ENCODE assay signal across 8 mouse cellular contexts in genomic region chr19:8735389-8736159, GRCm38 (mm10). TPM values are rescaled to one million over a fixed set of nuclear protein-coding genes. Genes with fewer than 3 reads are reported as not detected.
A peak's percentile ranks its signal among the peaks of the same experiment; 100 is the strongest.
DNase-seq lines count a peak whose midpoint lies in the region; ATAC-seq lines count a peak whose summit lies in the region.

TSS of gene Wdr74 (plus strand) at chr19:8735827.

- WGBS in intestine, embryonic 15.5 days = under 1% methylated on average over 32 of the region's 32 CpGs

- ATAC-seq in intestine, embryonic 15.5 days = peak; percentile 97
- ATAC-seq in megakaryocyte-erythroid progenitor cell, adult 5-6 weeks (replicated peaks; ENCODE audit: low FRiP score, low TSS enrichment, poor library complexity, severe bottlenecking) = peak; percentile 90

- peak within 1 kb of the TSS; percentile 87 for H3K4me3 ChIP-seq in intestine, embryonic 15.5 days (replicated peaks)

- peak within 1 kb of the TSS; percentile 82 for H3K9ac ChIP-seq in intestine, embryonic 15.5 days

- no peaks in the 10 kb centered on the region for H3K27me3 ChIP-seq in intestine, embryonic 15.5 days (replicated peaks)

- H3K27ac ChIP-seq in intestine, embryonic 15.5 days = peak within 1 kb of the TSS; percentile 64

- peaks cover 25% of the 10 kb centered on the region for H3K36me3 ChIP-seq in intestine, embryonic 15.5 days

- no peaks in the 10 kb centered on the region for H3K9me3 ChIP-seq in intestine, embryonic 15.5 days

- peak; percentile 94 for DNase-seq in adrenal gland, adult 2 months
- peak; percentile 90 for DNase-seq in embryo, embryonic 11.5 days (ENCODE audit: low read depth, low spot score)
- peak; percentile 85 to 88 for DNase-seq in gastrocnemius, postnatal 36 days
- DNase-seq in left cerebral cortex, postnatal 14 days (ENCODE audit: low spot score in 2 of 2) = peak; percentile 94
- DNase-seq in right cerebral cortex, postnatal 14 days = peak; percentile 92
- DNase-seq in urinary bladder, postnatal 25 days (ENCODE audit: low spot score) = peak; percentile 93

- H3K4me2 ChIP-seq in intestine, embryonic 15.5 days (replicated peaks) = peak within 1 kb of the TSS; percentile 55

- intact Hi-C loops in gastrocnemius, postnatal 36 days (cut with DNase I) = no loop called here
- intact Hi-C loops in left cerebral cortex, postnatal 14 days (cut with DNase I) = no loop called here

- H3K4me1 ChIP-seq in intestine, embryonic 15.5 days (replicated peaks) = peaks cover 4% of the 10 kb centered on the region

RNA-seq across cellular contexts. Expression of gene Wdr74, which starts in this region (rescaled TPM):
- 10 to 100 TPM; 54.3 to 77.1 TPM for total RNA-seq in adrenal gland, adult 2 months (2021)
- 23.4 and 24.0 TPM in 2 replicates for polyA plus RNA-seq in adrenal gland, adult 2 months (2012; rRNA removed)
- 10 to 100 TPM; 15.2 to 20.4 TPM for total RNA-seq in gastrocnemius, postnatal 36 days (2021)
- 77.3 and 88.5 TPM in 2 replicates for polyA plus RNA-seq in intestine, embryonic 15.5 days (2015; fragmentation: Nextera tagmentation; extraction: Ambion mirVana)
- total RNA-seq in left cerebral cortex, postnatal 14 days (2021) = 10 to 100 TPM; 42.3 to 43.9 TPM
- total RNA-seq in megakaryocyte-erythroid progenitor cell, adult 5-6 weeks (2014; fragmentation: Nextera tagmentation) = 193 and 207 TPM in 2 replicates
- total RNA-seq in megakaryocyte-erythroid progenitor cell, adult 5-6 weeks (2017) = 142 TPM in 2 replicates

Comparison
In these comparisons a context has a peak if more than half of its experiments do, and no peak if none do; other contexts are left out.
1. Peak in every context shown above with its lines: DNase-seq, ATAC-seq, H3K4me3 ChIP-seq and H3K27ac ChIP-seq.